Mouse (Mus musculus) forebrain, embryonic 13.5 days (tissue): Measurements from ENCODE around the gene Tmem214. TPM values are rescaled to one million over a fixed set of nuclear protein-coding genes. Genes with fewer than 3 reads are reported as not detected.

Source experiments
- ATAC-seq: fragments of 200-750 bp; cut with Nextera tagmentation; 2 replicates; pipeline ENCODE4 v1.8.0; 2017
- H3K27ac ChIP-seq: fragments of 300-500 bp; sonication (generic); 2 replicates; pipeline ENCODE4 v1.5.1; 2015; ENCODE audit warnings: inconsistent platforms, mild to moderate bottlenecking, moderate library complexity
- H3K27me3 ChIP-seq: fragments of 300-500 bp; sonication (generic); 2 replicates; pipeline ENCODE4 v1.6.1; 2015; ENCODE audit warnings: mild to moderate bottlenecking, inconsistent platforms
- H3K36me3 ChIP-seq: fragments of 300-500 bp; sonication (generic); 2 replicates; pipeline ENCODE4 v1.6.1; 2015; ENCODE audit warnings: mild to moderate bottlenecking, inconsistent platforms; ENCODE audit not compliant: poor library complexity, severe bottlenecking
- H3K4me1 ChIP-seq: fragments of 300-500 bp; sonication (generic); 2 replicates; pipeline ENCODE4 v1.6.1; 2015; ENCODE audit warnings: inconsistent platforms
- H3K4me2 ChIP-seq: fragments of 300-500 bp; sonication (generic); 2 replicates; pipeline ENCODE4 v1.6.1; 2015; ENCODE audit warnings: inconsistent platforms, mild to moderate bottlenecking, moderate library complexity
- H3K4me3 ChIP-seq: fragments of 300-500 bp; sonication (generic); 2 replicates; pipeline ENCODE4 v1.5.1; 2015; ENCODE audit warnings: mild to moderate bottlenecking, inconsistent platforms
- H3K9ac ChIP-seq: fragments of 300-500 bp; sonication (generic); 2 replicates; pipeline ENCODE4 v1.6.1; 2015; ENCODE audit warnings: mild to moderate bottlenecking, inconsistent platforms
- H3K9me3 ChIP-seq: fragments of 300-500 bp; sonication (generic); replicated peaks from 2 replicates; pipeline ENCODE4 v1.6.1; 2016; ENCODE audit warnings: inconsistent platforms
- WGBS: fragments of 180-500 bp; shearing (Covaris S2); methylation state at CpG from one replicate; pipeline ENCODE4 v1.1.7; 2015; 5-methylcytosine and 5-hydroxymethylcytosine counted together
- polyA plus RNA-seq: library from polyadenylated mRNA; unstranded; fragments of >200 nt; fragmentation: Nextera tagmentation; extraction: Ambion mirVana; gene quantifications from 2 replicates; pipeline ENCODE4 v1.2.1, GENCODE M21; 2015

Gene Tmem214
- polyA plus RNA-seq, 1 experiment from 2014 or later = 44.0 TPM

DNA sequence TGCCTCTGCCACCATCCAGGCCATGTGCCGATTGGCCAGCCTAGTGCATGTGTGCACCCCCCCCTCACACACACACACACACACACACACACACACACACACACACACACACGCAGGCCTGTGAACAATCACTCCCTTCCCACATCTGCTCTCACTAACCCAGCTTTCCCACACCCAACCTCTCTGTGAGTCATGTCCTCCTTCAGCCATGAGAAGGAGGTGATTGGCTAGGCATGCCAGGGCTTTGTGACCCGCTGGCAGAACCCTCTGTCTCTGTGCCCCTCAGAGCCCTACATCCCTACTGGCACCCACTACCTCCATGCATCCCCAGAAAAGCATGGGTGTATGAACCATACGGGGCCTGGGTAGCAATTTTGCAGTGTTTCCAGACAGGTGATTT is 14.3 kb upstream of the Tmem214 start:
- no peak for ATAC-seq
- Histone ChIP-seq H3K27me3 (no peaks in the 10 kb centered on the region), H3K4me2 (no peak overlapping the region), H3K9ac (no peak overlapping the region), H3K4me1 (peaks cover 13% of the 10 kb centered on the region; the same call in 1 of the 2 replicates), H3K27ac (no peak overlapping the region), H3K36me3 (no peaks in the 10 kb centered on the region), H3K9me3 (no peaks in the 10 kb centered on the region), H3K4me3 (no peak overlapping the region)
- WGBS = 92% methylated on average over 4 of the region's 4 CpGs

DNA sequence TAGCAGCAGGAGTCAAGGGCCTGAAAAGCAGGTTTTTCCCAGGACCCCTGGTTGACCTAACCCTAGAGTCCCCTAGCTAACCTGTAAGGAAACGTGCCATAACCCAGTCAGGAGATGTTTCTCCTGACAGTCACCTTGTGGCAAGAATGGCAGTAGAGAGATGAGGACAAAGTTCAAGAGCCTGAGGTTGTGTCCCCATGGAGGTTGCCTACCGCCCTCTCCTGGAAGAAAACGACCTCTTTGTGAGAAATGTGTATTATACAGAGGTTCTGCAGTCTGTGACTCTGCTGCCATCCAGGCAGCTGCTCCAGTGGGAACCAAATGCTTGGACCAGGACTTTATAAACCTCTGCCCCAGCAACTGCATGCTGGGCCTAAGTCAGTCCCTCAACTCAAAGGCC is 12.1 kb upstream of the Tmem214 start:
- Histone ChIP-seq H3K4me2 (no peak overlapping the region), H3K9ac (no peak overlapping the region), H3K9me3 (no peaks in the 10 kb centered on the region), H3K4me3 (no peak overlapping the region), H3K27me3 (no peaks in the 10 kb centered on the region), H3K27ac (no peak overlapping the region), H3K36me3 (no peaks in the 10 kb centered on the region), H3K4me1 (0 out of 2 replicates have a peak, but pooled peaks cover 7% of the 10 kb centered on the region)
- no peak for ATAC-seq
- WGBS = 58% methylated on average over 3 of the region's 3 CpGs

DNA sequence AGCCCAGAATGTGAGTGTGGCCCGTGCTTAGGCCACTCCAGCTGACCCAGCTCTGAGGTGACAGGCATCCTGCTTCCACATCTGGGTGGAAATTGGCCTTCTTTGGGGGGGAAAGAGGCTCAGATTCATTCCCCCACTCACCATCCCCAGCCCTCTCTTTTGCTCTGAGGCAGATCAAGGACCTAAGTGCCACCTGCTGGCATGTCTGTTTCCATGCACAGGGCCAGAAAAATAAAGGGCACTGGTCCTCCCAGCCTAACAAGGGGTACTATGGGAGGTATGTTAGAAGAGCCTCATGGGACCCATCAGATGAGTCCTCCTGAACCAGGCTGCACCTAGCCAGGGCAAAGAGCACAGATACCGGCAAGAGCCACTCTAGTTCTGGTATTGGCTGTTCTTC is 11.7 kb upstream of the Tmem214 start:
- Histone ChIP-seq H3K9me3 (no peaks in the 10 kb centered on the region), H3K4me2 (no peak overlapping the region), H3K27me3 (no peaks in the 10 kb centered on the region), H3K4me3 (no peak overlapping the region), H3K4me1 (0 out of 2 replicates have a peak, but pooled peaks cover 3% of the 10 kb centered on the region), H3K27ac (no peak overlapping the region), H3K9ac (no peak overlapping the region), H3K36me3 (no peaks in the 10 kb centered on the region)
- ATAC-seq = no peak
- WGBS = 89% methylated on average over 2 of the region's 2 CpGs

DNA sequence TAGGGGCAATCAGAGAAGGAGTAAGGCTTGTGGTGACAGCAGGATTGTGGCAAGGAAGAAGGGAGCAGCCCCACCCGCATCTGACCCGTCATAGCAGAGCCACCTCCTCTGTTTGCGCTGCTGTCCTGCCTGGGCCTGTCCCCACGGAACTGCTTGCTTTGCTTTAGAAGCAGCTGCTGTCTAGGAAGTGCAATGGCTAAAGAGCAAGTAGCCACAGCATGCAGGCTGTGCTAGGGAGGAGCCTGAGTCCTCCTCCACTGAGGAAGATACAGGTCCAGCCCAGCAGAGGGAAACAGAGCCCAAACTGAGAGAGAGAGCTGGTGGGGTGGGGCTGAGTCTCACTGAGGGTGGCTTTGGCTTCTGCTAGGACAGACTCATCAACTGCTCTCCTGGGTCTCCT is 4.0 kb upstream of the Tmem214 start:
- no peak overlapping the region for H3K4me2 ChIP-seq
- no peak for ATAC-seq
- H3K27ac ChIP-seq = no peak overlapping the region
- H3K9ac ChIP-seq = no peak overlapping the region
- H3K36me3 ChIP-seq = peaks cover 54% of the 10 kb centered on the region
- H3K27me3 ChIP-seq = no peaks in the 10 kb centered on the region
- H3K9me3 ChIP-seq = no peaks in the 10 kb centered on the region
- WGBS = 38% methylated on average over 4 of the region's 4 CpGs
- peaks cover under 1% of the 10 kb centered on the region; the same call in 1 of the 2 replicates for H3K4me1 ChIP-seq
- no peak overlapping the region for H3K4me3 ChIP-seq

DNA sequence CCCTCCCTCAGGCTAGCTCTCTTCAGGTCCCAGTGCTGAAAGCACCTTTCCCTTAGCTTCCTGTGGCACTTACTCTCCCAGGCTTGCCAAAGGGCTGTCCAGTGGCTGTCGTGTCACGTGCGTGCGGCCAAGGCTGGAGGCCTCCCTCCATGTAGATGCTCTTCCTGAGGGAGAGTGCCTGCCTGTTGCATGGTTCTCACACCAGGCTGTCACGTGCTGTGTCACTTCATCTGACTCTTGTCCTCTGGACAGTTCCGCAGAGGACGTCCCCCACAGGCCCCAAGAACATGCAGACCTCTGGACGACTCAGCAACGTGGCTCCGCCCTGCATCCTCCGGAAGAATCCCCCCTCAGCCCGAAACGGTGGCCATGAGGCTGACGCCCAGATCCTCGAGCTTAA is 3.5 kb upstream of the Tmem214 start:
- ATAC-seq = no peak
- Histone ChIP-seq H3K4me2 (no peak overlapping the region), H3K9me3 (no peaks in the 10 kb centered on the region), H3K27ac (no peak overlapping the region), H3K4me3 (no peak overlapping the region), H3K27me3 (no peaks in the 10 kb centered on the region), H3K36me3 (peaks cover 54% of the 10 kb centered on the region), H3K4me1 (peaks cover 4% of the 10 kb centered on the region; the same call in 1 of the 2 replicates), H3K9ac (no peak overlapping the region)
- WGBS = 54% methylated on average over 15 of the region's 15 CpGs

DNA sequence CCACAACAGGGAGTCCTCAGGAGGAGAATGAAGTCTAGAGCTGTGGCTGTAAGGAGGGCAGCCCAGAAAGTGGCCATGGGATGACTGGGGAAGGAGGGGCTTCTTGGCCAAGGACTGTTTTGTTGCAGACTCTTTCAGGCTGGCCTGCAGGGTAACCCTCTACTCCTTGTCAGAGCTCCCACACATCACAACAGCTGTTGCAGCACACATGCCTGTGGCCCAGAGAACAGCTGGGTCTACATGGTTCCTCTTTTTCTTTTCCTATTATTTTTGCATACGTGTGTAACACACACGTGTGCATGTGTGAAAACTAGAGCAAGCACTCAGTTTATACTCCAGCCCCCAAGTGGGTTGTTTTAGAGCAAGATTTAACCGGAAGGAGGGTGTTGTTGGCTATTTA is 941 bp upstream of the Tmem214 start:
- Histone ChIP-seq H3K36me3 (peaks cover 60% of the 10 kb centered on the region), H3K27ac (no peak overlapping the region), H3K4me2 (no peak overlapping the region), H3K9ac (no peak overlapping the region), H3K4me3 (no peak overlapping the region), H3K4me1 (peaks cover 19% of the 10 kb centered on the region), H3K27me3 (no peaks in the 10 kb centered on the region), H3K9me3 (no peaks in the 10 kb centered on the region)
- ATAC-seq = no peak
- 88% methylated on average over 3 of the region's 3 CpGs for WGBS

DNA sequence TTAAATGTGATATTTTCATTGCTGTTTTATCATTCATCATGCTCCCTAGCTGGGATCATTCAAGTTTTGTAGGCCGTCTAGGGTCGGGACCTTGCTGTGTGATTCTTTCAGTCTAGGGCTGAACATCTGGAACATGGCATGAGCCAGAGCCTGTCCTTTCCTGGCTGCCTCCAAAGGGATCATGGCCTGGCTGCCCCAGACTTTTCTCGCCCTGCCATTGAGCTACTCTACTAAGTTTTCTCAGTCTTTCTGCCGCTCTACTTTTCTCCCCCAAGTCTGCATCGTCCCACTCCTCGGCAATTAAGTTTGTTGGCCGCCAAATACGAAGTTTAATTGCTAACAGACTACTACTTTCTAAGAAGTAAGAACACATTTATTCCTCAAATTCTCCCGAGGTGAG is 1.2 kb downstream of the Tmem214 start:
- WGBS = 21% methylated on average over 9 of the region's 9 CpGs

DNA sequence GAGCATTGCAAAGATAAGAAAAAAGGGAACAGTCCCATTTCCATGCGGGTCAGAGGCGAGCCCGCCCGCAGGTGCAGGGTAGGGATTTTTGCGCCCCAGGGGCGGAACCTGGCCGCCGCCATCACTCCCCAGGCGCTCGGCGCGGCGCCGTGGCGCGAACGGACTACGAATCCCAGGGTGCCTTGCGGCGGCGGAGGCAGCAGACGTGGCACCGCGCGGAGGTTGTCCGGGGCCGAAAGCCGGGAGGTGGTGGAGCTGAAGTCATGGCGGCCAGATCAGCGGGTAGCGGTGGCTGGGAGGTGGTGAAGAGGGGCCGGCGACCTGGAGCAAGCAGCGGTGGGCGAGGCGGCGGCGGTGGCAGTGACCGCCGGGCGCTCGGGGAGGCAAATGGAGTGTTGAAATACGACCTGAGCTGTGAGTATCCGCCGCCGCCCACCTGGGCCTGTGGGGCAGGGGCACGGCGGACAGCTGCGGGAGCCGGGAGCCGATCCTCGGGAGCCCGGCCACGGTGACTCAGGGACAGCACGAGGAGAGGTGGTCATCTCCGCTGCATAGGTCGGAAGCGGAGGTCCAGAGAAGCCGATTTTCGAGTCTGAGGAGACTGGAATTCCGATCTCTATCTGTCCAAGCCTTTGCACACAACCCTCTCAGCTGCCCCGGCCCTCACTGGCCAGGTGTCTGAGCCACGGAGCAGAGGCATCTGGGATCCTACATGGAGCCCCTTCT is 1.8 kb downstream of the Tmem214 start:
- peak; percentile 96 for ATAC-seq
- WGBS = under 1% methylated on average over 53 of the region's 63 CpGs
- peak overlapping the region; percentile 89 for H3K9ac ChIP-seq
- peaks cover 63% of the 10 kb centered on the region for H3K36me3 ChIP-seq
- peaks cover 19% of the 10 kb centered on the region for H3K4me1 ChIP-seq
- peak overlapping the region; percentile 91 for H3K4me2 ChIP-seq
- H3K4me3 ChIP-seq = peak overlapping the region; percentile 86
- 0 out of 2 replicates have a peak overlapping the region, but pooled peaks have one; percentile 25 for H3K27ac ChIP-seq
- no peaks in the 10 kb centered on the region for H3K27me3 ChIP-seq
- H3K9me3 ChIP-seq = no peaks in the 10 kb centered on the region

More for the DNA sequence above, 1.2 kb downstream of the Tmem214 start:
- Histone ChIP-seq H3K27ac (0 out of 2 replicates have a peak overlapping the region, but pooled peaks have one; percentile 25), H3K4me1 (peaks cover 19% of the 10 kb centered on the region), H3K27me3 (no peaks in the 10 kb centered on the region), H3K9me3 (no peaks in the 10 kb centered on the region), H3K4me2 (peak overlapping the region; percentile 91), H3K4me3 (peak overlapping the region; percentile 86), H3K36me3 (peaks cover 62% of the 10 kb centered on the region), H3K9ac (peak overlapping the region; percentile 89)
- peak; percentile 46 for ATAC-seq

DNA sequence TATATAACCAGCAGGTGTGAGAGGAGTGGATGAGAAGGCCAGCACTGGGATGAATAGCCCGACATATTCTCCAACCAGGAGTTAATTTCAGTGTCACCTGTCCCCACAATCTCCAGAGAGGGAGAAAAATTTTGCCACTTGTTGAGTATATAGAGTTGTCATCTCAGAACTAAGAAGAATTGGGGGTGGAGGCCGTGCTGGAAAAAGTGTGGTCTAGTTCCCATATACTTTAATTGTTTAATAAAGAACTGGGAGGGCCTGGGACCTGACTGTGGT is 2.3 kb downstream of the Tmem214 start:
- H3K27me3 ChIP-seq = no peaks in the 10 kb centered on the region
- peaks cover 19% of the 10 kb centered on the region for H3K4me1 ChIP-seq
- no peak overlapping the region for H3K27ac ChIP-seq
- peak overlapping the region; percentile 91 for H3K4me2 ChIP-seq
- no peak for ATAC-seq
- peak overlapping the region; percentile 86 for H3K4me3 ChIP-seq
- peaks cover 63% of the 10 kb centered on the region for H3K36me3 ChIP-seq
- WGBS = 24% methylated on average over 2 of the region's 2 CpGs
- H3K9me3 ChIP-seq = no peaks in the 10 kb centered on the region
- H3K9ac ChIP-seq = peak overlapping the region; percentile 89

DNA sequence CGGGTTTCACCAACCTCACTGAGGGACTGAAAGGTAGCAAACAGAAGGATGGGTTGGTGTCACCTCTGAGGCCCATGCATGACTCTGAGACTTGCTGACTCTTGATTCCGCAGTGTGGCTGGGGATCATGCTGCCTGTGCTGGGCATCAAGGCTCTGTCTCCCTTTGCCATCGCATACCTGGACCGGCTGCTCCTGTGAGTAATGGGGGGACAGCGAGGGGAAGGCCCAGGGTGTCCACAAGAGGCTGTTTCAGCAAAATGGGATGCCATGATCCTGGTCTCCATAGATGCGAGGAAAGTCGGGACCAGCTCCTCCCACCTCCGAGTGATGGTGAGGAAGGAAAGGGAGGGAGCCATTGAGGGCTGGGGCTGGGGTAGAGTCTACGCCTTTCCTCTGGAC is 4.8 kb downstream of the Tmem214 start:
- peaks cover 19% of the 10 kb centered on the region for H3K4me1 ChIP-seq
- H3K9ac ChIP-seq = no peak overlapping the region
- ATAC-seq = no peak
- no peaks in the 10 kb centered on the region for H3K9me3 ChIP-seq
- H3K36me3 ChIP-seq = peaks cover 65% of the 10 kb centered on the region
- 91% methylated on average over 9 of the region's 9 CpGs for WGBS
- H3K4me3 ChIP-seq = no peak overlapping the region
- H3K27ac ChIP-seq = no peak overlapping the region
- H3K27me3 ChIP-seq = no peaks in the 10 kb centered on the region
- no peak overlapping the region for H3K4me2 ChIP-seq

DNA sequence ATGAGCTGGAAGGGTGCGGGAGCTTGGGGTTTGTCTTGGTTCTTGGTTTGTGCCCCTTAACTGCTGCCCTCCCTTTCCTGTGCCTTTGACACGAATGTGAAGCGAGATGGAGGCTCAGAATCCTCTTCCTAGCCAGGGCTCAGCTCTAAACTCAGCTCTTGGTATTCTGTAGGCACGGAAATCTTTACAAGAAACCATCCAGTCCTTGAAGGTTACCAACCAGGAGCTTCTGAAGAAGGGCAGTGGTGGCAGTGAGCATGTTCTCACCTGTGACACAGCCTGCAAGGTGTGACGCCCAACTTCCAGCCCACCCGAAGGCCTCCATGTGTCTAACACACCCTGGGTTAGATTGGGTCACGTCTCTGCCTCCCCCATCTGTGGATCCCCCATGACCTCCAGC is 6.6 kb downstream of the Tmem214 start:
- H3K36me3 ChIP-seq = peaks cover 70% of the 10 kb centered on the region
- no peaks in the 10 kb centered on the region for H3K9me3 ChIP-seq
- no peak overlapping the region for H3K4me3 ChIP-seq
- 91% methylated on average over 7 of the region's 7 CpGs for WGBS
- no peaks in the 10 kb centered on the region for H3K27me3 ChIP-seq
- H3K9ac ChIP-seq = no peak overlapping the region
- H3K27ac ChIP-seq = no peak overlapping the region
- H3K4me2 ChIP-seq = no peak overlapping the region
- H3K4me1 ChIP-seq = peaks cover 15% of the 10 kb centered on the region
- ATAC-seq = no peak

DNA sequence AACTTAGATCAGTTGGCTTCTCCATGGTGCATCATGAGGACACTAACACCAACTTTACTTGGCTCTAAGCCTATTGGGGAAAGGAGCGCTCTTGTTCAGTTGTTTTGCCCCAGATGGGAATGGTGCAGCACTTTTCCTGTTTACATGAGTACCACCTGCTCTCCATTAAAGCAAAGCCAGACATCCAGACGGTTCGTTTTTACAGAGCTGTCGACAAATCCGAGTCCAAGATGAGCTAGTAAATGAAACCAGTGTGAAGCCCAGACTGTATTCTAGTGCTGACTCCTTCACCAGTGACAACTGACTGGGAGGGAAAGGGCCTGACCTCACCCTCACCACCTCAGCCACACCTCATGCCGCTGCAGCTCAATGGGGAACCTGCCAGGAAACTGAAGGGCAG is 10.8 kb downstream of the Tmem214 start:
- no peak overlapping the region for H3K4me3 ChIP-seq
- no peaks in the 10 kb centered on the region for H3K27me3 ChIP-seq
- peaks cover 44% of the 10 kb centered on the region for H3K36me3 ChIP-seq
- H3K4me2 ChIP-seq = no peak overlapping the region
- WGBS = 59% methylated on average over 6 of the region's 6 CpGs
- H3K9ac ChIP-seq = no peak overlapping the region
- H3K9me3 ChIP-seq = no peaks in the 10 kb centered on the region
- H3K4me1 ChIP-seq = no peaks in the 10 kb centered on the region
- H3K27ac ChIP-seq = no peak overlapping the region
- peak; percentile 44; the same call in 1 of the 2 replicates for ATAC-seq
